Mouse (Mus musculus) forebrain, embryonic 14.5 days (tissue): ENCODE measurements around the gene Pdcd1lg2. TPM values are rescaled to one million over a fixed set of nuclear protein-coding genes. Genes with fewer than 3 reads are reported as not detected.

Experiments
- ATAC-seq: fragments of 200-750 bp; cut with Nextera tagmentation; 2 replicates; pipeline ENCODE4 v1.8.0; 2017; ENCODE audit warnings: mild to moderate bottlenecking, moderate library complexity
- DNase-seq: peaks from one replicate; pipeline ENCODE4 v3.0.0-alpha.2; 2015; ENCODE audit warnings: low spot score
- H3K27ac ChIP-seq: fragments of 300-500 bp; sonication (generic); 2 replicates; pipeline ENCODE4 v1.5.1; 2014; ENCODE audit warnings: low read depth, mild to moderate bottlenecking, control low read depth, low read length, moderate library complexity
- H3K27me3 ChIP-seq: fragments of 300-500 bp; sonication (generic); replicated peaks from 2 replicates; pipeline ENCODE4 v1.6.1; 2014; ENCODE audit warnings: low read length, control low read depth, mixed read lengths; ENCODE audit not compliant: control insufficient read depth, insufficient read depth
- H3K36me3 ChIP-seq: fragments of 300-500 bp; sonication (generic); 2 replicates; pipeline ENCODE4 v1.6.1; 2014; ENCODE audit warnings: low read length, control low read depth; ENCODE audit not compliant: control insufficient read depth, insufficient read depth
- H3K4me1 ChIP-seq: fragments of 300-500 bp; sonication (generic); 2 replicates; pipeline ENCODE4 v1.6.1; 2014; ENCODE audit warnings: antibody characterized with exemption, low read length, control low read depth; ENCODE audit not compliant: control insufficient read depth, insufficient read depth
- H3K4me2 ChIP-seq: fragments of 300-500 bp; sonication (generic); 2 replicates; pipeline ENCODE4 v1.6.1; 2014; ENCODE audit warnings: mild to moderate bottlenecking, control low read depth, low read length
- H3K4me3 ChIP-seq: fragments of 300-500 bp; sonication (generic); 2 replicates; pipeline ENCODE4 v1.5.1; 2014; ENCODE audit warnings: low read depth, low read length, control low read depth
- H3K9ac ChIP-seq: fragments of 300-500 bp; sonication (generic); 2 replicates; pipeline ENCODE4 v1.6.1; 2014; ENCODE audit warnings: mild to moderate bottlenecking, low read length, control low read depth, moderate library complexity
- H3K9me3 ChIP-seq: fragments of 300-500 bp; sonication (generic); replicated peaks from 2 replicates; pipeline ENCODE4 v1.6.1; 2016; ENCODE audit warnings: low read length, control low read depth, mixed read lengths; ENCODE audit not compliant: control insufficient read depth
- WGBS: fragments of 180-500 bp; shearing (Covaris S2); extraction: QIAGEN DNeasy Blood & Tissue Kit; methylation state at CpG from one replicate; pipeline ENCODE4 v1.1.7; 2014; 5-methylcytosine and 5-hydroxymethylcytosine counted together
- polyA plus RNA-seq: library from polyadenylated mRNA; unstranded; fragments of >200 nt; fragmentation: Nextera tagmentation; extraction: Ambion mirVana; gene quantifications from 2 replicates; pipeline ENCODE4 v1.2.1, GENCODE M21; 2014

Gene Pdcd1lg2
- polyA plus RNA-seq, 1 experiment from 2014 or later: not detected

- no peaks in the 10 kb centered on the region for H3K27me3 ChIP-seq
- DNase-seq: no peak
- 91% methylated on average over 9 of the region's 9 CpGs for WGBS
- no peak overlapping the region for H3K27ac ChIP-seq
- no peak overlapping the region for H3K9ac ChIP-seq
- H3K4me1 ChIP-seq: no peaks in the 10 kb centered on the region
- H3K4me3 ChIP-seq: no peak overlapping the region
- no peak for ATAC-seq
- no peak overlapping the region for H3K4me2 ChIP-seq
- H3K36me3 ChIP-seq: no peaks in the 10 kb centered on the region
- no peaks in the 10 kb centered on the region for H3K9me3 ChIP-seq
Measured at GRCm38 (mm10) chr19:29374947-29375346, 35.8 kb upstream of the Pdcd1lg2 start.

- Histone ChIP-seq H3K27me3 (no peaks in the 10 kb centered on the region), H3K36me3 (no peaks in the 10 kb centered on the region), H3K9ac (no peak overlapping the region), H3K4me3 (no peak overlapping the region), H3K4me2 (no peak overlapping the region), H3K9me3 (no peaks in the 10 kb centered on the region), H3K27ac (no peak overlapping the region), H3K4me1 (no peaks in the 10 kb centered on the region)
- WGBS: 74% methylated on average over 3 of the region's 3 CpGs
- no peak for DNase-seq
- no peak for ATAC-seq
Measured at GRCm38 (mm10) chr19:29376382-29376781, 34.3 kb upstream of the Pdcd1lg2 start.

GRCm38 (mm10) chr19:29379839-29380603, 30.7 kb upstream of the Pdcd1lg2 start:
- 90% methylated on average over 14 of the region's 14 CpGs for WGBS
- Histone ChIP-seq H3K27ac (no peak overlapping the region), H3K9ac (no peak overlapping the region), H3K4me1 (no peaks in the 10 kb centered on the region), H3K4me3 (no peak overlapping the region), H3K4me2 (no peak overlapping the region), H3K36me3 (no peaks in the 10 kb centered on the region), H3K9me3 (no peaks in the 10 kb centered on the region), H3K27me3 (no peaks in the 10 kb centered on the region)
- DNase-seq: no peak
- no peak for ATAC-seq

- ATAC-seq (no peak), DNase-seq (no peak)
- no peak overlapping the region for H3K4me2 ChIP-seq
- WGBS: 96% methylated on average over 5 of the region's 5 CpGs
- no peak overlapping the region for H3K27ac ChIP-seq
- no peaks in the 10 kb centered on the region for H3K9me3 ChIP-seq
- H3K4me3 ChIP-seq: no peak overlapping the region
- H3K4me1 ChIP-seq: no peaks in the 10 kb centered on the region
- no peaks in the 10 kb centered on the region for H3K36me3 ChIP-seq
- H3K27me3 ChIP-seq: no peaks in the 10 kb centered on the region
- no peak overlapping the region for H3K9ac ChIP-seq
Measured at GRCm38 (mm10) chr19:29383368-29383767, 27.4 kb upstream of the Pdcd1lg2 start.

GRCm38 (mm10) chr19:29384412-29384811, 26.3 kb upstream of the Pdcd1lg2 start:
- no peaks in the 10 kb centered on the region for H3K4me1 ChIP-seq
- no peak overlapping the region for H3K4me3 ChIP-seq
- 89% methylated on average over 9 of the region's 9 CpGs for WGBS
- no peak overlapping the region for H3K4me2 ChIP-seq
- no peaks in the 10 kb centered on the region for H3K9me3 ChIP-seq
- no peak overlapping the region for H3K9ac ChIP-seq
- no peaks in the 10 kb centered on the region for H3K27me3 ChIP-seq
- DNase-seq: no peak
- ATAC-seq: no peak
- no peaks in the 10 kb centered on the region for H3K36me3 ChIP-seq
- H3K27ac ChIP-seq: no peak overlapping the region

GRCm38 (mm10) chr19:29384994-29385393, 25.7 kb upstream of the Pdcd1lg2 start:
- H3K4me1 ChIP-seq: no peaks in the 10 kb centered on the region
- no peak overlapping the region for H3K27ac ChIP-seq
- H3K27me3 ChIP-seq: no peaks in the 10 kb centered on the region
- H3K4me3 ChIP-seq: no peak overlapping the region
- H3K9me3 ChIP-seq: no peaks in the 10 kb centered on the region
- ATAC-seq (no peak), DNase-seq (no peak)
- H3K4me2 ChIP-seq: no peak overlapping the region
- no peak overlapping the region for H3K9ac ChIP-seq
- no peaks in the 10 kb centered on the region for H3K36me3 ChIP-seq
- WGBS: 93% methylated on average over 6 of the region's 6 CpGs

GRCm38 (mm10) chr19:29385822-29386221, 24.9 kb upstream of the Pdcd1lg2 start:
- no peaks in the 10 kb centered on the region for H3K9me3 ChIP-seq
- DNase-seq (no peak), ATAC-seq (no peak)
- H3K4me2 ChIP-seq: no peak overlapping the region
- no peak overlapping the region for H3K27ac ChIP-seq
- H3K36me3 ChIP-seq: no peaks in the 10 kb centered on the region
- H3K9ac ChIP-seq: no peak overlapping the region
- H3K4me1 ChIP-seq: no peaks in the 10 kb centered on the region
- H3K4me3 ChIP-seq: no peak overlapping the region
- WGBS: 87% methylated on average over 4 of the region's 4 CpGs
- no peaks in the 10 kb centered on the region for H3K27me3 ChIP-seq

- no peak for ATAC-seq
- Histone ChIP-seq H3K36me3 (no peaks in the 10 kb centered on the region), H3K4me2 (no peak overlapping the region), H3K27ac (no peak overlapping the region), H3K4me1 (no peaks in the 10 kb centered on the region), H3K27me3 (no peaks in the 10 kb centered on the region), H3K4me3 (no peak overlapping the region), H3K9me3 (no peaks in the 10 kb centered on the region), H3K9ac (no peak overlapping the region)
- WGBS: 91% methylated on average over 1 of the region's 1 CpGs
- DNase-seq: no peak
Measured at GRCm38 (mm10) chr19:29388818-29389217, 21.9 kb upstream of the Pdcd1lg2 start.

GRCm38 (mm10) chr19:29390483-29390882, 20.2 kb upstream of the Pdcd1lg2 start:
- Histone ChIP-seq H3K9me3 (no peaks in the 10 kb centered on the region), H3K4me1 (no peaks in the 10 kb centered on the region), H3K27ac (no peak overlapping the region), H3K36me3 (no peaks in the 10 kb centered on the region), H3K27me3 (no peaks in the 10 kb centered on the region), H3K9ac (no peak overlapping the region), H3K4me3 (no peak overlapping the region), H3K4me2 (no peak overlapping the region)
- DNase-seq (no peak), ATAC-seq (no peak)
- whole genome bisulfite sequencing: 89% methylated on average over 5 of the region's 5 CpGs
